Mouse (Mus musculus) kidney, postnatal 0 days (tissue): ENCODE data around the gene Ddr2. TPM values are rescaled to one million over a fixed set of nuclear protein-coding genes. Genes with fewer than 3 reads are reported as not detected.
"Not testable (repeated sequence)": the region's sequence is repeated elsewhere in the genome, so short reads cannot be mapped to it uniquely, and the experiment has no call there.

Experiments
- ATAC-seq: fragments of 200-750 bp; cut with Nextera tagmentation; replicated peaks from 2 replicates; pipeline ENCODE4 v1.8.0; 2017; ENCODE audit warnings: low read depth, moderate number of reproducible peaks, moderate TSS enrichment, moderate library complexity; ENCODE audit not compliant: low FRiP score
- DNase-seq: peaks from one replicate; pipeline ENCODE4 v3.0.0-alpha.2; 2016; ENCODE audit warnings: low spot score
- H3K27ac ChIP-seq: fragments of 300-500 bp; sonication (generic); 2 replicates; pipeline ENCODE4 v1.5.1; 2014; ENCODE audit warnings: mild to moderate bottlenecking
- H3K27me3 ChIP-seq: fragments of 300-500 bp; sonication (generic); 2 replicates; pipeline ENCODE4 v1.6.1; 2014; ENCODE audit warnings: low read length, mixed read lengths; ENCODE audit not compliant: insufficient read depth
- H3K36me3 ChIP-seq: fragments of 300-500 bp; sonication (generic); 2 replicates; pipeline ENCODE4 v1.6.1; 2014; ENCODE audit warnings: low read length, mixed read lengths; ENCODE audit not compliant: insufficient read depth
- H3K4me1 ChIP-seq: fragments of 300-500 bp; sonication (generic); replicated peaks from 2 replicates; pipeline ENCODE4 v1.6.1; 2014; ENCODE audit warnings: antibody characterized with exemption, low read length, mixed read lengths; ENCODE audit not compliant: insufficient read depth
- H3K4me2 ChIP-seq: fragments of 300-500 bp; sonication (generic); 2 replicates; pipeline ENCODE4 v1.6.1; 2014; ENCODE audit warnings: mild to moderate bottlenecking, low read length, moderate library complexity, mixed read lengths
- H3K4me3 ChIP-seq: fragments of 300-500 bp; sonication (generic); replicated peaks from 2 replicates; pipeline ENCODE4 v1.5.1; 2014; ENCODE audit warnings: low read depth, low read length
- H3K9ac ChIP-seq: fragments of 300-500 bp; sonication (generic); 2 replicates; pipeline ENCODE4 v1.6.1; 2014; ENCODE audit warnings: low read depth, low read length
- H3K9me3 ChIP-seq: fragments of 300-500 bp; sonication (generic); replicated peaks from 2 replicates; pipeline ENCODE4 v1.6.1; 2016; ENCODE audit warnings: low read length, inconsistent platforms, mixed read lengths
- CTCF ChIP-seq: IDR thresholded peaks from 2 replicates; pipeline ENCODE4 v1.5.1; 2016; ENCODE audit warnings: antibody characterized with exemption, low read depth, mild to moderate bottlenecking, moderate library complexity
- WGBS: fragments of 180-500 bp; shearing (Covaris S2); extraction: QIAGEN DNeasy Blood & Tissue Kit; methylation state at CpG from one replicate; pipeline ENCODE4 v1.1.7; 2014; 5-methylcytosine and 5-hydroxymethylcytosine counted together
- polyA plus RNA-seq: library from polyadenylated mRNA; unstranded; fragments of >200 nt; fragmentation: Nextera tagmentation; extraction: Ambion mirVana; gene quantifications from 2 replicates; pipeline ENCODE4 v1.2.1, GENCODE M21; 2015

The Ddr2 gene
- polyA plus RNA-seq, 1 experiment from 2014 or later, result 19.9 TPM

DNA sequence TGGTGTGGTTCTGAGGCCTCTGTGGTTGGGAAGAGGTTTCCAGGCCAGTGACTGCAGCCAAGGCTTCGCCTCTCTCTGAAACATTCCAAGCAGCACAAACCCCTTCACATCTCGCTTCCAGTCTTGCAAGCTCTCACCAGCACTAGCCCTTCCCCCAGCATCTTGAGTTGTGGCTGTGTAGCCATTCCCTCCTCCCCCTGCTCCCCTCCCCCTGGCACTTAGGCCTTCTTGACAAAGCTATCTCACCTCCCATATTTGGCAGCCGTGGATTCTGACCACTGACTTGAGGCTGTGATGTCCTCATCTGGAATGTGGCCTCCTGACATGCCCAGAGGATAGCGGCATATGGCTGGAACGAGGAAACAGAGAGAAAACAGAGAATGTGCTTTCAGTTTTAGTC lies 104.0 kb downstream of the Ddr2 start:
- Histone ChIP-seq H3K9me3 (no peaks in the 10 kb centered on the region), H3K27me3 (no peaks in the 10 kb centered on the region), H3K27ac (peak overlapping the region; percentile 42), H3K36me3 (no peaks in the 10 kb centered on the region), H3K4me3 (no peak overlapping the region), H3K4me1 (no peaks in the 10 kb centered on the region), H3K9ac (no peak overlapping the region), H3K4me2 (no peak overlapping the region)
- TF ChIP-seq CTCF, result no peak
- 34% methylated on average over 5 of the region's 5 CpGs for whole genome bisulfite sequencing
- DNase-seq (peak; percentile 63), ATAC-seq (0 out of 2 replicates have a peak, but pooled peaks have one; percentile 40)

DNA sequence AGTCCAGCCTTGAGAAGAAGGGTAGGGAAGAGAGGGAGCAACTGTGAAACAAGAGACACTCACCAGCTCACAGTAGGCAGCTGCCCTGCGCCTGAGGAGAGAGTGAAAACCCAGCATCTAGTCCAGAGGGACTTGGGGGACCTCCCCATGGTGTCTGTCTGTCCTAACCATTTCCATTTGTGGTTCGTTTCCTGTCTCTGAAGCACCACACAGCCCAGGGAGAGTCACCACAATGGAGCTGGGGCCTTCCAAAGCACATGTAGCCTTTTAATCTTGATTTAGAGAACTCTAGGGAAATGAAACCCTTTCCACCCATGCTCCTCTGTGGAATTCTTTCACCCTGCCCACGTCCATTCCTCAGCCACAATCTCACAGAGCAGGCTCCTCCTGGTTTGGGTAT lies 105.3 kb downstream of the Ddr2 start:
- H3K9me3 ChIP-seq, result no peaks in the 10 kb centered on the region
- no peak for TF ChIP-seq CTCF
- no peak for ATAC-seq

GRCm38 (mm10) chr1:169993901-169994300 lies 116.7 kb downstream of the Ddr2 start:
- not testable (repeated sequence) for H3K4me2 ChIP-seq, DNase-seq, H3K27ac ChIP-seq, H3K9me3 ChIP-seq, H3K9ac ChIP-seq, H3K27me3 ChIP-seq, ATAC-seq, H3K4me1 ChIP-seq, H3K4me3 ChIP-seq, H3K36me3 ChIP-seq
- WGBS, result 90% methylated on average over 6 of the region's 6 CpGs

More for the DNA sequence above, 105.3 kb downstream of the Ddr2 start:
- Histone ChIP-seq H3K27me3 (no peaks in the 10 kb centered on the region), H3K4me2 (no peak overlapping the region), H3K4me1 (no peaks in the 10 kb centered on the region), H3K36me3 (no peaks in the 10 kb centered on the region), H3K4me3 (no peak overlapping the region), H3K9ac (no peak overlapping the region), H3K27ac (no peak overlapping the region)
- 75% methylated on average over 3 of the region's 3 CpGs for WGBS
- no peak for DNase-seq

- H3K4me1 ChIP-seq, result no peaks in the 10 kb centered on the region
- H3K27ac ChIP-seq, result no peak overlapping the region
- no peaks in the 10 kb centered on the region for H3K36me3 ChIP-seq
- no peaks in the 10 kb centered on the region for H3K9me3 ChIP-seq
- WGBS, result 64% methylated on average over 1 of the region's 1 CpGs
- TF ChIP-seq CTCF, result no peak
- no peak overlapping the region for H3K4me2 ChIP-seq
- H3K9ac ChIP-seq, result no peak overlapping the region
- no peak for DNase-seq
- H3K4me3 ChIP-seq, result no peak overlapping the region
- H3K27me3 ChIP-seq, result no peaks in the 10 kb centered on the region
- ATAC-seq, result no peak
Observed at GRCm38 (mm10) chr1:169986166-169986565, 124.4 kb downstream of the Ddr2 start.

GRCm38 (mm10) chr1:169977621-169978020 lies 132.9 kb downstream of the Ddr2 start:
- no peaks in the 10 kb centered on the region for H3K36me3 ChIP-seq
- H3K4me2 ChIP-seq, result no peak overlapping the region
- no peak overlapping the region for H3K27ac ChIP-seq
- H3K4me1 ChIP-seq, result no peaks in the 10 kb centered on the region
- H3K9me3 ChIP-seq, result no peaks in the 10 kb centered on the region
- no peak for ATAC-seq
- no peaks in the 10 kb centered on the region for H3K27me3 ChIP-seq
- H3K9ac ChIP-seq, result no peak overlapping the region
- no peak for TF ChIP-seq CTCF
- DNase-seq, result no peak
- 87% methylated on average over 4 of the region's 4 CpGs for WGBS
- no peak overlapping the region for H3K4me3 ChIP-seq

- no peaks in the 10 kb centered on the region for H3K4me1 ChIP-seq
- no peak overlapping the region for H3K9ac ChIP-seq
- WGBS, result 90% methylated on average over 2 of the region's 2 CpGs
- no peaks in the 10 kb centered on the region for H3K9me3 ChIP-seq
- H3K27me3 ChIP-seq, result no peaks in the 10 kb centered on the region
- ATAC-seq (no peak), DNase-seq (no peak)
- no peaks in the 10 kb centered on the region for H3K36me3 ChIP-seq
- no peak for TF ChIP-seq CTCF
- H3K4me2 ChIP-seq, result no peak overlapping the region
- H3K27ac ChIP-seq, result no peak overlapping the region
- H3K4me3 ChIP-seq, result no peak overlapping the region
Observed at GRCm38 (mm10) chr1:169971998-169972397, 138.6 kb downstream of the Ddr2 start.

- WGBS, result 81% methylated on average over 4 of the region's 4 CpGs
- no peaks in the 10 kb centered on the region for H3K4me1 ChIP-seq
- H3K4me3 ChIP-seq, result no peak overlapping the region
- DNase-seq, result no peak
- no peak for TF ChIP-seq CTCF
- no peak for ATAC-seq
- no peaks in the 10 kb centered on the region for H3K9me3 ChIP-seq
- no peak overlapping the region for H3K4me2 ChIP-seq
- no peak overlapping the region for H3K9ac ChIP-seq
- H3K27me3 ChIP-seq, result no peaks in the 10 kb centered on the region
- H3K36me3 ChIP-seq, result no peaks in the 10 kb centered on the region
- H3K27ac ChIP-seq, result no peak overlapping the region
Observed at GRCm38 (mm10) chr1:169970936-169971335, 139.6 kb downstream of the Ddr2 start.
